Mouse (Mus musculus) CH12.LX (cell line): ENCODE results near the gene Foxo1. TPM values are rescaled to one million over a fixed set of nuclear protein-coding genes. Genes with fewer than 3 reads are reported as not detected.

Source experiments
- DNase-seq: peaks from one replicate; pipeline ENCODE4 v3.0.0-alpha.2; 2013; ENCODE audit errors: extremely low read depth
- H3K27ac ChIP-seq: 2 replicates; pipeline ENCODE4 v1.5.1; 2012; ENCODE audit warnings: low read depth, mild to moderate bottlenecking, control low read depth, moderate library complexity; ENCODE audit not compliant: insufficient read depth
- H3K27me3 ChIP-seq: replicated peaks from 2 replicates; pipeline ENCODE3; 2012; ENCODE audit warnings: inconsistent platforms
- H3K36me3 ChIP-seq, 2 experiments: replicated peaks in 1 of 2; 2 replicates each; pipeline versions ENCODE3 to v1.6.1; 2012; ENCODE audit warnings: inconsistent platforms in 1 of 2, low read length in 1 of 2, mild to moderate bottlenecking in 1 of 2, mixed read lengths in 1 of 2, moderate library complexity in 1 of 2; ENCODE audit not compliant: control insufficient read depth in 1 of 2, insufficient read depth in 1 of 2
- H3K4me1 ChIP-seq, 2 experiments: 2 replicates each; pipeline ENCODE4 v1.6.1; 2012; ENCODE audit warnings: inconsistent platforms in 1 of 2, moderate library complexity in 1 of 2; ENCODE audit not compliant: insufficient read depth in 2 of 2, control insufficient read depth in 1 of 2
- H3K4me2 ChIP-seq: 2 replicates; pipeline ENCODE4 v1.6.1; 2012; ENCODE audit warnings: low read depth, mild to moderate bottlenecking, control low read depth; ENCODE audit not compliant: poor library complexity, insufficient read depth, severe bottlenecking
- H3K4me3 ChIP-seq, 3 experiments: fragments of 150-350 bp in 1 of 3; sonication (generic) in 1 of 3; replicated peaks in 1 of 3; 2 replicates each; pipeline versions ENCODE3 to v1.5.1; 2011 to 2012; ENCODE audit warnings: low read depth in 2 of 3, low read length in 2 of 3, mild to moderate bottlenecking in 2 of 3, moderate library complexity in 2 of 3, control low read depth in 1 of 3, improper control_type of control experiment in 1 of 3, inconsistent platforms in 1 of 3, mixed read lengths in 1 of 3; ENCODE audit not compliant: poor library complexity in 1 of 3
- H3K79me2 ChIP-seq: replicated peaks from 2 replicates; pipeline ENCODE4 v1.6.1; 2012; ENCODE audit warnings: mild to moderate bottlenecking, moderate library complexity; ENCODE audit not compliant: control insufficient read depth, poor library complexity, insufficient read depth, severe bottlenecking; ENCODE audit errors: extremely low read depth
- H3K9ac ChIP-seq: 2 replicates; pipeline ENCODE4 v1.6.1; 2012; ENCODE audit warnings: low read depth, mild to moderate bottlenecking, control low read depth, moderate library complexity; ENCODE audit not compliant: insufficient read depth
- H3K9me3 ChIP-seq: replicated peaks from 2 replicates; pipeline ENCODE3; 2012; ENCODE audit warnings: low read length, inconsistent platforms, mixed read lengths
- BHLHE40 ChIP-seq: IDR thresholded peaks from 2 replicates; pipeline ENCODE4 v1.6.1; 2011; ENCODE audit warnings: mild to moderate bottlenecking, low read depth, low read length, improper control_type of control experiment
- CHD1 ChIP-seq: IDR thresholded peaks from 2 replicates; pipeline ENCODE4 v1.6.1; 2012; ENCODE audit warnings: low read depth, low read length, improper control_type of control experiment, inconsistent platforms
- E2F4 ChIP-seq: IDR thresholded peaks from 2 replicates; pipeline ENCODE4 v1.6.1; 2011; ENCODE audit warnings: low read depth, low read length, improper control_type of control experiment; ENCODE audit not compliant: insufficient replicate concordance
- EP300 ChIP-seq: IDR thresholded peaks from 2 replicates; pipeline ENCODE4 v1.6.1; 2011; ENCODE audit warnings: low read length, improper control_type of control experiment
- ETS1 ChIP-seq: conservative IDR thresholded peaks from 2 replicates; pipeline ENCODE4 v1.6.1; 2012; ENCODE audit warnings: low read depth, mild to moderate bottlenecking, inconsistent platforms, low read length, improper control_type of control experiment, moderate library complexity
- GABPA ChIP-seq: IDR thresholded peaks from 2 replicates; pipeline ENCODE4 v1.6.1; 2012; ENCODE audit warnings: low read depth, low read length, improper control_type of control experiment, inconsistent platforms; ENCODE audit not compliant: insufficient replicate concordance
- IRF4 ChIP-seq: IDR thresholded peaks from 2 replicates; pipeline ENCODE4 v1.6.1; 2014; ENCODE audit warnings: low read depth, mild to moderate bottlenecking, inconsistent platforms, low read length, improper control_type of control experiment
- JUN ChIP-seq: IDR thresholded peaks from 2 replicates; pipeline ENCODE4 v1.6.1; 2011; ENCODE audit warnings: low read depth, mild to moderate bottlenecking, low read length, improper control_type of control experiment, moderate library complexity; ENCODE audit not compliant: insufficient read depth
- KAT2A ChIP-seq: IDR thresholded peaks from 2 replicates; pipeline ENCODE4 v1.6.1; 2012; ENCODE audit warnings: low read length, improper control_type of control experiment, inconsistent platforms; ENCODE audit not compliant: insufficient replicate concordance
- MAFK ChIP-seq: IDR thresholded peaks from 2 replicates; pipeline ENCODE4 v1.6.1; 2011; ENCODE audit warnings: low read length, improper control_type of control experiment; ENCODE audit not compliant: insufficient replicate concordance
- MAZ ChIP-seq: IDR thresholded peaks from 2 replicates; pipeline ENCODE4 v1.6.1; 2012; ENCODE audit warnings: low read depth, mild to moderate bottlenecking, inconsistent platforms, low read length, improper control_type of control experiment, moderate library complexity
- MEF2A ChIP-seq: IDR thresholded peaks from 2 replicates; pipeline ENCODE4 v1.6.1; 2014; ENCODE audit warnings: low read depth, mild to moderate bottlenecking, inconsistent platforms, low read length, improper control_type of control experiment, borderline replicate concordance
- POLR2A ChIP-seq: IDR thresholded peaks from 2 replicates; pipeline ENCODE4 v1.6.1; 2011; ENCODE audit warnings: low read depth, mild to moderate bottlenecking, improper control_type of control experiment, low read length
- RCOR1 ChIP-seq: conservative IDR thresholded peaks from 2 replicates; pipeline ENCODE4 v1.6.1; 2012; ENCODE audit warnings: low read depth, mild to moderate bottlenecking, inconsistent platforms, low read length, improper control_type of control experiment
- SIN3A ChIP-seq: IDR thresholded peaks from 2 replicates; pipeline ENCODE4 v1.6.1; 2012; ENCODE audit warnings: low read length, improper control_type of control experiment, inconsistent platforms
- SMC3 ChIP-seq: IDR thresholded peaks from 2 replicates; pipeline ENCODE4 v1.6.1; 2011; ENCODE audit warnings: low read depth, low read length, improper control_type of control experiment
- TBP ChIP-seq: conservative IDR thresholded peaks from 2 replicates; pipeline ENCODE4 v1.6.1; 2011; ENCODE audit warnings: low read depth, low read length, improper control_type of control experiment
- TCF12 ChIP-seq: IDR thresholded peaks from 2 replicates; pipeline ENCODE4 v1.6.1; 2014; ENCODE audit warnings: low read depth, mild to moderate bottlenecking, inconsistent platforms, low read length, improper control_type of control experiment
- UBTF ChIP-seq: IDR thresholded peaks from 2 replicates; pipeline ENCODE4 v1.6.1; 2012; ENCODE audit warnings: low read depth, mild to moderate bottlenecking, inconsistent platforms, low read length, improper control_type of control experiment, moderate library complexity
- USF1 ChIP-seq: IDR thresholded peaks from 2 replicates; pipeline ENCODE4 v1.6.1; 2014; ENCODE audit warnings: low read depth, mild to moderate bottlenecking, inconsistent platforms, low read length, improper control_type of control experiment
- USF2 ChIP-seq: conservative IDR thresholded peaks from 2 replicates; pipeline ENCODE4 v1.6.1; 2011; ENCODE audit warnings: low read depth, low read length, improper control_type of control experiment
- ZKSCAN1 ChIP-seq: IDR thresholded peaks from 2 replicates; pipeline ENCODE4 v1.6.1; 2012; ENCODE audit warnings: low read depth, inconsistent platforms, low read length, improper control_type of control experiment, borderline replicate concordance
- ZNF384 ChIP-seq: IDR thresholded peaks from 2 replicates; pipeline ENCODE4 v1.6.1; 2012; ENCODE audit warnings: low read depth, low read length, improper control_type of control experiment, inconsistent platforms
- dilution Hi-C: fragments of 300-500 bp; cut with MboI; formaldehyde crosslinking; loops from 2 replicates; pipeline ENCODE4 v1.14.3; 2020; ENCODE audit warnings: low sequenced_read_pairs; ENCODE audit not compliant: extremely low pct_unique_long_range_greater_than_20kb, extremely low pct_ligation_motif_present
- in situ Hi-C: fragments of 300-500 bp; cut with MboI; formaldehyde crosslinking; loops from 3 replicates; pipeline ENCODE4 v1.14.3; 2019; ENCODE audit warnings: low sequenced_read_pairs, low pct_ligation_motif_present, low pct_unique_long_range_greater_than_20kb, mixed read lengths
- polyA plus RNA-seq: library from polyadenylated mRNA; unstranded; fragments of >175 nt; gene quantifications from 2 replicates; pipeline ENCODE4 v1.2.1, GENCODE M21; 2012; ENCODE audit warnings: low read depth; ENCODE audit not compliant: insufficient read length
- total RNA-seq, 2 experiments: library from RNA; depleted of rRNA; stranded (reverse); fragments of 300-350 nt in 1 of 2; fragments of >200 nt in 1 of 2; gene quantifications; 2 replicates each; pipeline ENCODE4 v1.2.3; 2012 to 2014

Gene Foxo1
- total and polyA plus RNA-seq, 3 experiments: 0.79 to 6.9 (median 1.2) TPM

GRCm38 (mm10) chr3:52396951-52397615 lies 128.9 kb downstream of the Foxo1 start:
- H3K27me3 ChIP-seq: no peaks in the 10 kb centered on the region
- H3K4me3 ChIP-seq: peak overlapping the region in 1 of 3 experiments; percentile 12
- H3K79me2 ChIP-seq: no peaks in the 10 kb centered on the region
- no peak overlapping the region; the same call in 1 of the 2 replicates for H3K4me2 ChIP-seq
- H3K9ac ChIP-seq: peak overlapping the region; percentile 31; the same call in 1 of the 2 replicates
- TF ChIP-seq ZKSCAN1 (no peak), RCOR1 (no peak), IRF4 (peak; percentile 40; the same call in 1 of the 2 replicates), TCF12 (peak; percentile 66), CHD1 (0 out of 2 replicates have a peak, but pooled peaks have one; percentile 56), SMC3 (no peak), KAT2A (no peak), JUN (no peak), UBTF (no peak), GABPA (no peak), EP300 (peak; percentile 48; the same call in 1 of the 2 replicates), MEF2A (peak; percentile 35; the same call in 1 of the 2 replicates), MAFK (no peak), E2F4 (0 out of 2 replicates have a peak, but pooled peaks have one; percentile 13), ZNF384 (no peak), SIN3A (peak; percentile 84), USF1 (no peak), BHLHE40 (no peak), MAZ (0 out of 2 replicates have a peak, but pooled peaks have one; percentile 53), POLR2A (0 out of 2 replicates have a peak, but pooled peaks have one; percentile 16), TBP (no peak), USF2 (no peak), ETS1 (peak; percentile 76)
- peaks cover 19 to 89% of the 10 kb centered on the region in 2 experiments for H3K4me1 ChIP-seq
- dilution Hi-C loops (no loop called here), in situ Hi-C loops (no loop called here)
- no peaks in the 10 kb centered on the region for H3K36me3 ChIP-seq
- peak overlapping the region; percentile 16; the same call in 1 of the 2 replicates for H3K27ac ChIP-seq
- DNase-seq: peak; percentile 45
- no peaks in the 10 kb centered on the region for H3K9me3 ChIP-seq
